Mouse (Mus musculus): ENCODE data around the gene Eif2ak3. TPM values are rescaled to one million over a fixed set of nuclear protein-coding genes. Genes with fewer than 3 reads are reported as not detected.

The Eif2ak3 gene
- total RNA-seq, 2 experiments from 2014 or later, result 19.5 to 21.8 TPM

DNA sequence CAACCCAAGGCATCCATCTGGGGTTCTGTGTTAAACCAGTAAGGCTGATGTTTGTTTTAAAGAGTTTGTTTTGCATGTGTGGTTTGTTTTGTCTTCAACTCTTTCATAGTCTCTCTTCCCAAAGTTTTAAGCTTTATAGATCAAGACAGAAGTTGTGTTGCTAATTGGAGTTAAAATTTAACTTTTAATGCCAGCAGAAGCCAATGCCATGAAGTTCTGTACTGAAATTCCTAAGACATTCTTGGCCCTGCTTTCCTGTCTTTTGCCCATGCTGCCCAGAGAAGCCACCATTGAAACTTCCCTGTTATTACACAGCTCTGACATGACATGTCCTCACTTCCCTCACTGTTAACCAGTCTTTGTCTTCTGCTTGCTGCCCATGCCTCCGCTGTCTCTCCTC, 30.7 kb downstream of the Eif2ak3 start:
- Histone ChIP-seq H3K27ac (no peak overlapping the region), H3K4me3 (no peak overlapping the region)
- TF ChIP-seq CTCF (conservative IDR thresholded peaks at IDR 0.05), result no peak
- DNase-seq (ENCODE audit: low spot score in 2 of 2), result no peak

DNA sequence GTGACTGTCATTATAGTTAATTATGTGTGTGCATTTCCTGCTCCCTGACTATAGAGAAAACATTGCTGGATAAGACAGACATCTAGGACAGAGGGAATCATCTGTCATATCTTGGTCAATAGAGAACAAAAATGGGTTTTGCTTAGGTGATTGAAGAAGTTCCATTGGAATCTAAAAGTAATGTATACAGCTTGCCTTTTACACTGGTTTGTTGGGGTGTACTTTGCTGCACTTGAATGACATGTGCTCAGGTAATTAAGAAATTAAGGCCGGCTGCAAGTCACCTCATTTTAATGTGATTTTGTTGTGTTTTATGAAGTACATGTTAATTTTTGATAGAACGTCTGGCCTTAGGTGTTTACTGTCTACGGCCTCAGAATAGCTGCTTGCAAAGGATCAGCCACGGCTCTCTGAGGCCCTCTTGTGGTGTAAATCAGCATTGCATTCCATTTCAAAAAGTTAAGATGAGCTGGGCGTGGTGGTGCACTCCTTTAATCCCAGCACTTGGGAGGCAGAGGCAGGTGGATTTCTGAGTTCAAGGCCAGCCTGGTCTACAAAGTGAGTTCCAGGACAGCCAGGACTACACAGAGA, 36.5 kb downstream of the Eif2ak3 start:
- TF ChIP-seq CTCF (conservative IDR thresholded peaks at IDR 0.05), result peak; percentile 92
- no peak overlapping the region for H3K27ac ChIP-seq

DNA sequence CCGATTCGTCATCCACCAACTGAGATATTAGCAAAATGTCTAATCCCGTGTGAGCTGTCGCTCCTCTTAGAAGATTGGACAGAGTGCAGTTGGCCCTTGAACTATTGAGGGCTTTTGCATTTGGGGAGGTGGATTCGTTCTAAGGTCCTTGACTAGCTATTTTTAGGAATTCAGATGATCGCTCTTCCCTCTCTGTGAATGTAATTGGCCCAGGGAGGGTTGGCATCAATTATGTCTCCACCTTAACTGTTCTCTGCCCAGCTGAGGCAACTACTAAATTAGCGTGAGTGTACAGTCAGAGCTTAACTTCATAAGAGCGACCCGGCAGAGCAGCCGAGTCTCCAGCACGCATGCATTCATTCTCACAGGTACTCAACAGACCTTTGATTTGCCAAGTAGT, 43.7 kb downstream of the Eif2ak3 start:
- Histone ChIP-seq H3K4me3 (no peak overlapping the region), H3K27ac (no peak overlapping the region)
- no peak for TF ChIP-seq CTCF (conservative IDR thresholded peaks at IDR 0.05)
- no peak for DNase-seq (ENCODE audit: low spot score in 2 of 2)

More for the DNA sequence above, 36.5 kb downstream of the Eif2ak3 start:
- H3K4me3 ChIP-seq, result no peak overlapping the region
- DNase-seq (ENCODE audit: low spot score in 2 of 2), result peak; percentile 76 to 89

DNA sequence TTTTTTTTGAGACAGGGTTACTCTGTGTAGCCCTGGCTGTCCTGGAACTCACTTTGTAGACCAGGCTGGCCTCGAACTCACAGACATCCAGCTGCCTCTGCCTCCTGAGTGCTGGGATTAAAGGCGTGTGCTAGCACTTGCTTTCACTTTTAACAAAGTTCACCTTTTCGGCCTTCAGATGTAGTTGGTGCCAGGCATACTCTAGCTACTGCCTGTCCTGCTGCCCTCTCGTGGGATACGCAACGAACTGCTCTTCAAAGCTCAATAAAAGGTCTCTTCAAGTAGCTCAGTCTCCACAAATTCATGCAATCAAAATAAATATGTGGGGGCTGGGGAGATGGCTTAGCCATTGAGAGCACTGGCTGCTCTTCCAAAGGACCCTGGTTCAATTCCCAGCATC, 53.9 kb downstream of the Eif2ak3 start:
- Histone ChIP-seq H3K27ac (no peak overlapping the region), H3K4me3 (no peak overlapping the region)
- TF ChIP-seq CTCF (conservative IDR thresholded peaks at IDR 0.05), result no peak
- no peak for DNase-seq (ENCODE audit: low spot score in 2 of 2)

DNA sequence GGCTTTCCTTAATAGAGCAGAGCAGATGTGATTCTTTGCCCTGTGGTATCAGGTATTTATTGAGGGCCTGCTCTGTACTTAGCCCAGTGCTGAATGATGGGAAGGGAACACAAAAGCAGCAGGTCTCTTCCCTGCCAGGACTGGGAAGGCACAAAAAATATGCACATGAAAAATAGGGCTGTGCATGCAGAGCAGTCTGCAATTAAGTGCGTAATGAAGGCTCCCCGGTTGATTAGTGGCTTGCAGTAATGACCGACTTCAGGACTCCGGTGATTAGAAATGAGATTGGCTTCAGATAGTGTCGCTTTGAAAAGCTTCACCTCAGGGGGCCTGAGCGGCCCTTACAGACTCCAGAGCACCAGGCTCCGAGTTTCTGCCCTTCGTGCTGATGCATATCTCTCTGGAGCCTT, 55.3 kb downstream of the Eif2ak3 start:
- no peak for DNase-seq (ENCODE audit: low spot score in 2 of 2)
- no peak for TF ChIP-seq CTCF (conservative IDR thresholded peaks at IDR 0.05)
- no peak overlapping the region for H3K27ac ChIP-seq
- H3K4me3 ChIP-seq, result no peak overlapping the region

DNA sequence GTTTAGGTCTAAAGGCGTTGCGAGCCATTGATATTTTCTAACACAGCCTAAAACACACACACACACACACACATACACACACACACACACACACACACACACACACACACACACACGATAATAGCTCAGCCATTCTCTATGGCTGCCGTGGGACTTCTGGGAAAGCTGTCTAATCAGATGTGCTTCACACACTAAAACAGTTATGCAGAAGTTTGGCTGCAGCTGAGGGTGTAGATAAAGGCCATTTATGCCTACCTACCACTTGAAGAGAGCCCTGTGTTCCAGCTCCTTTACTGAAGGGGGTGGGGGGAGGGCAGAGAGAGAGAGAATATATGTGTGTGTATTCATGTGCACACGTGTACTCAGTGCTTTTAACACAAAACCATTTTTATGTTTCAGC, 59.4 kb downstream of the Eif2ak3 start:
- no peak for DNase-seq (ENCODE audit: low spot score in 2 of 2)
- no peak for TF ChIP-seq CTCF (conservative IDR thresholded peaks at IDR 0.05)
- Histone ChIP-seq H3K27ac (no peak overlapping the region), H3K4me3 (no peak overlapping the region)

DNA sequence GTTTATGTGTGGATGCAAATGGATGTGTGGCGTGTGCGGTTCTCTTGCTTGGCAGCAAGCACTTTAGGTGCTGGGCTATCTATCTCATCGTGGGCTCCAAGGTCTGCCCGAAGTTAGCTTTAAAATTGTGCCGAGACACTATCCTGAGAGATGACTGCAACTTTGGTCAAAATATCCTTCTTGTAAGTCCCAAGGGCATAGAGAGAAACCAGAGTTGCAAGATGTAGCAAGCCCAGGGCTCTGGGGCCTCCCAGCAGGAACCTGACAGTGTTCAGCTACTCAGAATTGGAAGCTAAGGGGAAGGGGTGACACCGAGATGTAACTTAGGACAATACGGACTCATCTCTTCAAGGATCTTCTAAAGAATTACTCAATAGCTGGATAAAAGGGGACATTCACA, 65.3 kb downstream of the Eif2ak3 start:
- Histone ChIP-seq H3K27ac (no peak overlapping the region), H3K4me3 (no peak overlapping the region)
- DNase-seq (ENCODE audit: low spot score in 2 of 2), result no peak
- no peak for TF ChIP-seq CTCF (conservative IDR thresholded peaks at IDR 0.05)

DNA sequence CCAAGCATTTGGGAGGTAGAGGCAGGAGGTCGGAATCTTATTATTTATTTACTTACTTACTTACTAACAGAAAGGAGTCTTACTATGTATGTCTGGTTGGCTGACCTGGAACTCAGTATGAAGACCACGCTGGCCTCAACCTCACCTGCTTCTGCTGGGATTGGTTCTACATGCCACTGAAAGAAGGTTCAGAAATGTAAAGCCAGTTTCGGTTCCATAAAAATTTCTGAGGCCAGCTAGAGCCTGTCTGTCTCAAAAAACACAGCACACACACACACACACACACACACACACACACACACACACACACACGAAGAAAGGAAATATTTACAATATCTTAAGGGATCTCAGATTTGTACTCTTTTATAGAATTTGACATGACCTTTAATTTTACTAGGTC, 66.0 kb downstream of the Eif2ak3 start:
- Histone ChIP-seq H3K4me3 (no peak overlapping the region), H3K27ac (no peak overlapping the region)
- no peak for TF ChIP-seq CTCF (conservative IDR thresholded peaks at IDR 0.05)
- no peak for DNase-seq (ENCODE audit: low spot score in 2 of 2)

DNA sequence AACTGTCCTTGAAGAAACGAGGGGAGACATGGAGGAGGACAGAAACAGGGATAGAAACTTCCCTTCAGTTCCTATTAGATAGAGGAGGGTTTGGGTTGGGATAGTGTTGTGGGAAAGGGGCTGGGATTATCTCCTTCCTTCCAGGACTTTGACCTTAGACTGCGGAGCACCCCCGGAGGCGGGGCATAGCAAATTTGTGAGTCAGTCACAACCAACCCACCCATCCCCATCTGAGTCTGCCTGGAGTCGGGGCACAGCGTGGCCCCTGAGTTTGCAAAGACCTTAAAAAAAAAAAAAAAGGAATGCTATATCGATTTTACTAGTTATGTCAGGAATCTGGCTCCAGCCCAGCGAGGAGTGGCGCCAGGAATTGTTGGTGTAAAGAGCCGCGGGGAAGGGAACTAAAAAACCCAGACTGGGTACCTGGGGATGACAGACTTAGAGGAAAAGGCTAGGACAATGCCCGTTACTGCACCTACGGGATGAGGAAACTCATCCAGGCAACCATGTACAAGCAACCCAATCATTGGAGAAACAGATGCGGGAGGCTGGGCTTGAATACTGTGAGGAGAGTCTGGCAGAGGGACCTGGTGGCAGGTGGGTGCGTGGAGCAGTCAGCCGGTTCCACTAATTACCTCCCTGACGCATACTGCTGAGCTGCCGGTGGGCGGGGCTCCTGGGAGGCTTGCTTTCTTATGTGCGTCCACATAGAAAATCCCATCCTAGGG, 67.5 kb downstream of the Eif2ak3 start:
- Histone ChIP-seq H3K4me3 (peak overlapping the region; percentile 38), H3K27ac (peak overlapping the region; percentile 74; the same call in 1 of the 2 replicates)
- peak; percentile 70 to 71 for DNase-seq (ENCODE audit: low spot score in 2 of 2)
- no peak for TF ChIP-seq CTCF (conservative IDR thresholded peaks at IDR 0.05)

DNA sequence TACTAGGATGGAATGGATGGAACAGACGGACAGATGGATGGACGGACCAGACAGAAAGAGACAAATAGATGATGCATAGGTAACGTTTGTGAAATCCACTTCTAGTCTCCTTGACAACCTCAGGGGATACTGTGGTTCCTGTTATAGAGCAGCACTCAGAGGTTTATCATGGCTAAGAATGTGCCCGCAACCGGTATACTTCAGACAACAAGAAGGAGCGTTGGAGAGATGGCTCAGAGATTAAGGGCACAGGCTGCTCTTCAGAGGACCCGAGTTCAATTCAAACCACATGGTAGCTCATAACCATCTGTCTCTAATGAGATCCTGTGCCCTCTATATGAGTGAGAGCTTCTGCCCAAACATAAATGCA, 68.1 kb downstream of the Eif2ak3 start:
- Histone ChIP-seq H3K4me3 (peak overlapping the region; percentile 38), H3K27ac (peak overlapping the region; percentile 43; the same call in 1 of the 2 replicates)
- DNase-seq (ENCODE audit: low spot score in 2 of 2), result no peak
- TF ChIP-seq CTCF (conservative IDR thresholded peaks at IDR 0.05), result no peak

DNA sequence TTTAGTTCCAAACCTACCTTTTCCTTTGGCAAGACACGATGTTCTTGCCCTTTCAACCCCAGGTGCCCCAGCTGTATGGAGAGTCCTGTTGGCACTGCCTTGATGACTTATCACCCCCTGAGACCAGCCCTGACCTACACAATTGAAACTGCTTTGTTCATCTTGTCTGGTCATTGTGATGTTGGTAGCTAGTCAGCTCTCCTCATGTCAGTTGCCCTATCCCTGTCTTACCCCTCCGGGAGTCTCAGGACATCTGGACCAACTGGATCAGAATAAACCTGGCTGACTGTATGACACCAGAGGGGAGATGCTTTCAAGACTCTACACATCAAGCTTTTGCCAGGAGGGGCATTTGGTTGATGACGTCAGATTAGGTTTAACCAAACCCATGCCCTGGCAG, 74.5 kb downstream of the Eif2ak3 start, which contains the start of gene Tex37:
Gene Tex37 (minus strand): TSS at position 101 of the 400 bp plus-strand sequence.
- TF ChIP-seq CTCF (conservative IDR thresholded peaks at IDR 0.05), result no peak
- Histone ChIP-seq H3K4me3 (no peak within 1 kb of the TSS), H3K27ac (no peak within 1 kb of the TSS)
- peak in 1 of 2 experiments; percentile 5 for DNase-seq (ENCODE audit: low spot score in 2 of 2)

DNA sequence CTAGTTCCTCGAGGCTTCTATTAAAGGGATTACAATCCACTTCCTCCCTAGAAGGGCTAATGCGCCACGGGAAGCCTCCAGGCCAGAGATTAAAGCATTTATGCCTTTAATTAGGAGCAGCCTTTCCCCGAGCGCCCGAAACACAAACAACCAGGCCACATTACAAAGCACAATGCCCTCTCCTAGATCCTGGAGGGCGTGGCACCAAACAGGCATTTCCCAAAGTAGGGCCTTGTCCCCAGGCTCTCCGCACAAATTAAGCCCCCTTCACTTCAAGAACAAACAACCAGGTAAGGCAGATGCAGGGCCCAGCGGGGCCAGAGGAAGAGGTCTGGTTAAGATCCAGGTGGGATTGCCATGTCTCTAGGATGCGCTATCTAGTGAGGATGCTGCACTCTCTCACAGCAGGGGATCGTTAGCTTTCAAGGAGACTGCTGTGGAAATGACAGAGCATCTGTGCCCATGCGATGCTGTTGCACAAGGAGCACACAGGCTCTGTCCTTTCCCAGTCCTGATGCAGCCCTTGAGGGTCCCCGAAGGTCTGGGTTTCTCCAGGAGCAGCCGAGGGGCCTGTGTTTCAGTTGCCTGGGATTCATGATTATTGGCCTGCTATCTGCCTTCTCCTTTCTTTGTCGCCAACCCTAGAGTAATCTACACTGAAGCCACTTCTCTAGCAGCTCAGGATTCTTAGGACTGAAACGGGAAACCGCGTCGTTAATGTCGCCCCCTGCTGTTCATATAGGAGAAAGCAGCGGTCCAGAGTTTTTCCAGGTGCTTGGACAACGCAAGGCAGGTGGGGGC, 77.2 kb downstream of the Eif2ak3 start:
- peak; percentile 8 to 58 for DNase-seq (ENCODE audit: low spot score in 2 of 2)
- Histone ChIP-seq H3K27ac (peak overlapping the region; percentile 43; the same call in 1 of the 2 replicates), H3K4me3 (peak overlapping the region; percentile 29; the same call in 1 of the 2 replicates)
- TF ChIP-seq CTCF (conservative IDR thresholded peaks at IDR 0.05), result peak; percentile 90

DNA sequence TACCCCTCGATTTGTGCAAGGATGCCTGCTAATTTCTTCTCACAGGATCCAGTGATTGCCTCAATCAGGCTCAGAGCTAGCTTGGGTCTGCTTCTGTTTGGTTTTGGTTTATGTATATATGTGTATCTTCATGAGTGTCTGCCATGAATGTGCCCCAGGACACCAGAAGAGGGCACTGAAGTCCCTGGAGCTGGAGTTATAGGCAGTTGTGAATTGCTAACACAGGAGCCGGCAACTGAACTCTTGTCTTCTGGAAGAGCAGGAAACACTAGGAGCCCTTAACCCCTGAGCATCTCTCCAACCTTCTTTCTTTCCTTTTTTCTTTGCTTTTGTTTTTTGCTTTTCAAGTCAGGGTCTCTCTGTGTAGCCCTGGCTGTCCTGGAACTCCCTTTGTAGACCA, 87.5 kb downstream of the Eif2ak3 start:
- Histone ChIP-seq H3K4me3 (no peak overlapping the region), H3K27ac (no peak overlapping the region)
- no peak for TF ChIP-seq CTCF (conservative IDR thresholded peaks at IDR 0.05)
- DNase-seq (ENCODE audit: low spot score in 2 of 2), result no peak
